Mouse (Mus musculus): ENCODE measurements around the gene Cd68.
"Not testable (repeated sequence)": the region's sequence is repeated elsewhere in the genome, so short reads cannot be mapped to it uniquely, and the experiment has no call there.

Gene Cd68

GRCm38 (mm10) chr11:69622406-69622805 is 43.5 kb downstream of the Cd68 start:
- no peak for DNase-seq

- peak; percentile 57 for DNase-seq
Measured at GRCm38 (mm10) chr11:69621571-69622268, 44.2 kb downstream of the Cd68 start, which contains the start of gene Sat2. Gene Sat2 (plus strand): TSS chr11:69622024.

- no peak for DNase-seq
Measured at GRCm38 (mm10) chr11:69620394-69621081, 45.4 kb downstream of the Cd68 start.

- no peak for DNase-seq
Measured at GRCm38 (mm10) chr11:69617805-69618204, 48.1 kb downstream of the Cd68 start, which contains the start of gene Shbg. Gene Shbg (minus strand): TSS chr11:69617905.

GRCm38 (mm10) chr11:69616781-69617180 is 49.2 kb downstream of the Cd68 start:
- DNase-seq = no peak

- DNase-seq = not testable (repeated sequence)
Measured at GRCm38 (mm10) chr11:69614257-69614588, 51.7 kb downstream of the Cd68 start.
